ENCODE assay signal across 28 mouse cellular contexts in genomic region chr3:38373690-38374089, GRCm38 (mm10).
DNase-seq lines count a peak whose midpoint lies in the region; ATAC-seq and TF ChIP-seq lines count a peak whose summit lies in the region.
"Had no signal": no experiment of that assay in that cellular context is flagged by ENCODE, and none has a peak within 500 bp of the region (broad histone marks: within the 10 kb centered on the region; RNA-seq: fewer than 3 reads in every experiment).

No protein-coding gene starts in this region.

- TF ChIP-seq CTCF in layer of hippocampus, adult 2 months (conservative IDR thresholded peaks at IDR 0.05): no peak

- no peaks in the 10 kb centered on the region for H3K4me1 ChIP-seq in liver, embryonic 12.5 days
- H3K4me1 ChIP-seq: embryonic facial prominence, embryonic 15.5 days; forebrain, embryonic 10.5 days; forebrain, embryonic 13.5 days; hindbrain, embryonic 12.5 days; hindbrain, embryonic 15.5 days had no signal

- H3K4me2 ChIP-seq in liver, embryonic 12.5 days: no peak overlapping the region
- H3K4me2 ChIP-seq: embryonic facial prominence, embryonic 15.5 days; forebrain, embryonic 13.5 days; heart, embryonic 11.5 days; hindbrain, embryonic 12.5 days; hindbrain, embryonic 15.5 days had no signal

- H3K9me3 ChIP-seq in liver, embryonic 12.5 days (replicated peaks): no peaks in the 10 kb centered on the region
- H3K9me3 ChIP-seq: embryonic facial prominence, embryonic 15.5 days; forebrain, embryonic 10.5 days; forebrain, embryonic 13.5 days; hindbrain, embryonic 12.5 days; hindbrain, embryonic 15.5 days had no signal

- H3K27ac ChIP-seq in layer of hippocampus, adult 2 months: no peak overlapping the region
- H3K27ac ChIP-seq in liver, embryonic 12.5 days: no peak overlapping the region
- H3K27ac ChIP-seq: embryonic facial prominence, embryonic 15.5 days; forebrain, embryonic 10.5 days; forebrain, embryonic 13.5 days; gastrocnemius, adult 2 months; hindbrain, embryonic 12.5 days; hindbrain, embryonic 15.5 days had no signal

- H3K27me3 ChIP-seq in liver, embryonic 12.5 days (replicated peaks): no peaks in the 10 kb centered on the region
- H3K27me3 ChIP-seq: embryonic facial prominence, embryonic 15.5 days; forebrain, embryonic 13.5 days; hindbrain, embryonic 12.5 days; hindbrain, embryonic 15.5 days had no signal

- H3K9ac ChIP-seq in liver, embryonic 12.5 days: no peak overlapping the region
- H3K9ac ChIP-seq: embryonic facial prominence, embryonic 15.5 days; forebrain, embryonic 13.5 days; hindbrain, embryonic 12.5 days; hindbrain, embryonic 15.5 days had no signal

- 63% methylated on average over 4 of the region's 4 CpGs for WGBS in liver, embryonic 12.5 days (ENCODE audit: insufficient replicate concordance)

- no peak overlapping the region for H3K4me3 ChIP-seq in layer of hippocampus, adult 2 months
- no peak overlapping the region for H3K4me3 ChIP-seq in liver, embryonic 12.5 days
- H3K4me3 ChIP-seq: embryonic facial prominence, embryonic 15.5 days; erythroblast, embryonic 14.5 days; forebrain, embryonic 10.5 days; forebrain, embryonic 13.5 days; gastrocnemius, adult 2 months; hindbrain, embryonic 12.5 days; hindbrain, embryonic 15.5 days had no signal

- peak; percentile 26 for DNase-seq in urinary bladder, postnatal 14 days (ENCODE audit: low spot score)
- DNase-seq in urinary bladder, adult 2 months (ENCODE audit: low spot score): no peak
- peak; percentile 12 for DNase-seq in A20 (ENCODE audit: low read depth, low spot score)
- peak; percentile 51 for DNase-seq in Muller cell, postnatal 12 days (ENCODE audit: inconsistent ontology term)
- DNase-seq in fat pad, adult 2 months (ENCODE audit: extremely low read depth, low read depth, low spot score): peak; percentile 8
- DNase-seq in spleen, postnatal 14 days (ENCODE audit: low spot score in 2 of 2): no peak
- DNase-seq in layer of hippocampus, adult 2 months (ENCODE audit: low spot score in 2 of 2): no peak
- DNase-seq: adrenal gland, adult 8-10 months; adrenal gland, postnatal 25 days; cerebellum, adult 11-12 months; cerebellum, adult 8-10 months; cerebellum, postnatal 10 days; cerebellum, postnatal 36 days; embryo, embryonic 11 days; gastrocnemius, adult 2 months; gastrocnemius, postnatal 14 days; heart, adult 11 months had no signal

- no peak for ATAC-seq in liver, embryonic 12.5 days
- ATAC-seq: activated CD4-positive, CD25-positive, alpha-beta regulatory T cell, adult 4 months; CD4-positive, CD25-positive, alpha-beta regulatory T cell, adult 4 months; forebrain, embryonic 13.5 days; forebrain, embryonic 16.5 days had no signal

- no peaks in the 10 kb centered on the region for H3K36me3 ChIP-seq in liver, embryonic 12.5 days
- H3K36me3 ChIP-seq: embryonic facial prominence, embryonic 15.5 days; forebrain, embryonic 10.5 days; hindbrain, embryonic 12.5 days; hindbrain, embryonic 15.5 days had no signal

Comparison
In these comparisons a context has a peak if more than half of its experiments do, and no peak if none do; other contexts are left out.
1. DNase-seq: peak in urinary bladder, postnatal 14 days (single experiment), A20 (single experiment), Muller cell, postnatal 12 days (single experiment) and fat pad, adult 2 months (single experiment); none in urinary bladder, adult 2 months (single experiment), spleen, postnatal 14 days (0 of 2) and layer of hippocampus, adult 2 months (0 of 2).